ENCODE assay signal across 9 mouse cellular contexts in the genomic region with DNA sequence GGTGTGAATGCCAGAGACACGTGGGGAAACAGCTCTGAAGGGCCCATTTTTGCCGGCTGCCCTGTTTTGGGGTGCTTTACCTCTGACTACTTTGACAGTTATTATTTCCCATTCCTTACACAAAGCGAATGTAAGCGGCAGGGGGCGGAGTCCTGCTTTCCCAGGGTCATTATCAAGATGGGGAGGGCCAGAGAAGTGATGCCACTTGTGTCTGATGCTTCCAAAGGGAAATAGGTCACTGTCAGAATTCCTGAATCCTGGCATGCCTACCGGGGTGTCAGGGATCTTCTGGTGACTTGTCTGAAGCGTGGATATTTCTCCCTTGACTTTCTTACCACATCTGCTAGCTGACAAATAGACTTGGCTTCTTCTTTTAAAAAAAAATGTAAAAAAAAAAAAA.
DNase-seq lines count a peak whose midpoint lies in the region; ATAC-seq and TF ChIP-seq lines count a peak whose summit lies in the region.
"Had no signal": no experiment of that assay in that cellular context is flagged by ENCODE, and none has a peak within 500 bp of the region (broad histone marks: within the 10 kb centered on the region; RNA-seq: fewer than 3 reads in every experiment).

No protein-coding gene starts in this region.

- H3K9ac ChIP-seq in heart, embryonic 16.5 days (ENCODE audit: low read length) = no peak overlapping the region
- H3K9ac ChIP-seq in heart, adult 2 months (ENCODE audit: low read depth, low read length) = no peak overlapping the region
- H3K9ac ChIP-seq in forebrain, embryonic 14.5 days (ENCODE audit: low read length) = peak overlapping the region; percentile 70; the same call in 1 of the 2 replicates
- H3K9ac ChIP-seq in midbrain, embryonic 13.5 days (replicated peaks) = peak overlapping the region; percentile 66
- H3K9ac ChIP-seq: liver, embryonic 14.5 days had no signal

- 22% methylated on average over 7 of the region's 7 CpGs for WGBS in heart, embryonic 16.5 days
- WGBS in heart, adult 2 months = 21% methylated on average over 7 of the region's 7 CpGs
- 34% methylated on average over 7 of the region's 7 CpGs for WGBS in embryonic facial prominence, embryonic 10.5 days
- WGBS in forebrain, embryonic 14.5 days = 28% methylated on average over 7 of the region's 7 CpGs
- 25% methylated on average over 7 of the region's 7 CpGs for WGBS in midbrain, embryonic 13.5 days

- TF ChIP-seq CTCF in heart, adult 2 months (IDR thresholded peaks at IDR 0.05) = no peak

- no peak for TF ChIP-seq EP300 in heart, adult 2 months (IDR thresholded peaks at IDR 0.05; ENCODE audit: insufficient read depth, low read depth, low read length)

- H3K27ac ChIP-seq in heart, embryonic 16.5 days (ENCODE audit: low read length) = no peak overlapping the region
- no peak overlapping the region for H3K27ac ChIP-seq in heart, adult 2 months
- no peak overlapping the region for H3K27ac ChIP-seq in embryonic facial prominence, embryonic 10.5 days (replicated peaks)
- H3K27ac ChIP-seq in forebrain, embryonic 14.5 days (ENCODE audit: low read depth, low read length) = peak overlapping the region; percentile 82; the same call in 1 of the 2 replicates
- peak overlapping the region; percentile 82 for H3K27ac ChIP-seq in midbrain, embryonic 13.5 days
- H3K27ac ChIP-seq: liver, embryonic 14.5 days had no signal

- no peak for DNase-seq in heart, adult 2 months
- DNase-seq in embryonic facial prominence, embryonic 10.5 days (ENCODE audit: low spot score) = no peak
- peak; percentile 29 for DNase-seq in forebrain, embryonic 14.5 days (ENCODE audit: low spot score)
- no peak for DNase-seq in urinary bladder, adult 18-20 months (ENCODE audit: low spot score in 2 of 2)
- DNase-seq in urinary bladder, adult 2 months (ENCODE audit: low spot score) = no peak

- peak overlapping the region; percentile 46; the same call in 1 of the 2 replicates for H3K4me3 ChIP-seq in heart, embryonic 16.5 days (ENCODE audit: low read length)
- no peak overlapping the region; the same call in 1 of the 2 replicates for H3K4me3 ChIP-seq in heart, adult 2 months
- H3K4me3 ChIP-seq in embryonic facial prominence, embryonic 10.5 days = peak overlapping the region; percentile 52; the same call in 1 of the 2 replicates
- H3K4me3 ChIP-seq in forebrain, embryonic 14.5 days (ENCODE audit: low read depth, low read length) = peak overlapping the region; percentile 41
- peak overlapping the region; percentile 41 for H3K4me3 ChIP-seq in midbrain, embryonic 13.5 days (replicated peaks)

- peak overlapping the region; percentile 63 for H3K4me2 ChIP-seq in heart, embryonic 16.5 days (ENCODE audit: low read depth, low read length)
- H3K4me2 ChIP-seq in forebrain, embryonic 14.5 days (ENCODE audit: low read length) = peak overlapping the region; percentile 66
- peak overlapping the region; percentile 60 for H3K4me2 ChIP-seq in midbrain, embryonic 13.5 days (replicated peaks)

- H3K36me3 ChIP-seq in heart, embryonic 16.5 days (ENCODE audit: control insufficient read depth, insufficient read depth) = no peaks in the 10 kb centered on the region
- no peaks in the 10 kb centered on the region for H3K36me3 ChIP-seq in heart, adult 2 months (ENCODE audit: control insufficient read depth, insufficient read depth, low read length)
- H3K36me3 ChIP-seq in embryonic facial prominence, embryonic 10.5 days (replicated peaks) = no peaks in the 10 kb centered on the region
- H3K36me3 ChIP-seq in forebrain, embryonic 14.5 days (ENCODE audit: control insufficient read depth, insufficient read depth, low read length) = no peaks in the 10 kb centered on the region
- no peaks in the 10 kb centered on the region for H3K36me3 ChIP-seq in midbrain, embryonic 13.5 days

- intact Hi-C loops in heart, adult 2 months (cut with DNase I) = no loop called here

- no peak for TF ChIP-seq POLR2A in heart, adult 2 months (IDR thresholded peaks at IDR 0.05; ENCODE audit: insufficient read depth, low read depth, low read length)

- H3K79me2 ChIP-seq in heart, adult 2 months (replicated peaks; ENCODE audit: control insufficient read depth, insufficient read depth, low read length) = no peaks in the 10 kb centered on the region

- ATAC-seq in heart, embryonic 16.5 days (replicated peaks; ENCODE audit: extremely low read depth, insufficient read depth, low FRiP score) = no peak
- ATAC-seq in forebrain, embryonic 14.5 days = no peak
- ATAC-seq in midbrain, embryonic 13.5 days = no peak
- ATAC-seq in activated CD4-positive, CD25-positive, alpha-beta regulatory T cell, adult 4 months = no peak

- peaks cover 12% of the 10 kb centered on the region; the same call in 1 of the 2 replicates for H3K4me1 ChIP-seq in heart, embryonic 16.5 days (ENCODE audit: control insufficient read depth, insufficient read depth, low read length)
- H3K4me1 ChIP-seq in heart, adult 2 months (ENCODE audit: control insufficient read depth, insufficient read depth, low read length) = peaks cover 2% of the 10 kb centered on the region; the same call in 1 of the 2 replicates
- H3K4me1 ChIP-seq in embryonic facial prominence, embryonic 10.5 days = peaks cover 15% of the 10 kb centered on the region
- H3K4me1 ChIP-seq in forebrain, embryonic 14.5 days (ENCODE audit: control insufficient read depth, insufficient read depth, low read length) = peaks cover 10% of the 10 kb centered on the region; the same call in 1 of the 2 replicates
- peaks cover 23% of the 10 kb centered on the region for H3K4me1 ChIP-seq in midbrain, embryonic 13.5 days (replicated peaks)

- peaks cover 36% of the 10 kb centered on the region for H3K27me3 ChIP-seq in heart, embryonic 16.5 days (ENCODE audit: control insufficient read depth, insufficient read depth, low read length)
- H3K27me3 ChIP-seq in heart, adult 2 months (ENCODE audit: control insufficient read depth, insufficient read depth, low read length) = no peaks in the 10 kb centered on the region
- H3K27me3 ChIP-seq in embryonic facial prominence, embryonic 10.5 days (replicated peaks; ENCODE audit: low read depth, poor library complexity, severe bottlenecking) = peaks cover 74% of the 10 kb centered on the region
- no peaks in the 10 kb centered on the region for H3K27me3 ChIP-seq in forebrain, embryonic 14.5 days (replicated peaks; ENCODE audit: control insufficient read depth, insufficient read depth, low read length)
- H3K27me3 ChIP-seq in midbrain, embryonic 13.5 days = peaks cover 33% of the 10 kb centered on the region

- H3K9me3 ChIP-seq in heart, embryonic 16.5 days (replicated peaks; ENCODE audit: control insufficient read depth, low read length) = no peaks in the 10 kb centered on the region
- no peaks in the 10 kb centered on the region for H3K9me3 ChIP-seq in embryonic facial prominence, embryonic 10.5 days
- H3K9me3 ChIP-seq in forebrain, embryonic 14.5 days (replicated peaks; ENCODE audit: control insufficient read depth, low read length) = no peaks in the 10 kb centered on the region
- H3K9me3 ChIP-seq in midbrain, embryonic 13.5 days = no peaks in the 10 kb centered on the region

Comparison
In these comparisons a context has a peak if more than half of its experiments do, and no peak if none do; other contexts are left out.
1. H3K27ac ChIP-seq: peak in forebrain, embryonic 14.5 days (single experiment) and midbrain, embryonic 13.5 days (single experiment); none in heart, embryonic 16.5 days (single experiment), heart, adult 2 months (single experiment) and embryonic facial prominence, embryonic 10.5 days (single experiment).
2. H3K9ac ChIP-seq: peak in forebrain, embryonic 14.5 days (single experiment) and midbrain, embryonic 13.5 days (single experiment); none in heart, embryonic 16.5 days (single experiment) and heart, adult 2 months (single experiment).
3. Peak in every context shown above with its lines, with median percentiles within 50 percentile points of each other: H3K4me2 ChIP-seq.